Mouse (Mus musculus) lung, embryonic 15.5 days (tissue): ENCODE data around the gene Olfr96. TPM values are rescaled to one million over a fixed set of nuclear protein-coding genes. Genes with fewer than 3 reads are reported as not detected.

Source experiments
- polyA plus RNA-seq: library from polyadenylated mRNA; unstranded; fragments of >200 nt; fragmentation: Nextera tagmentation; extraction: Ambion mirVana; gene quantifications from 2 replicates; pipeline ENCODE4 v1.2.1, GENCODE M21; 2015

Gene Olfr96
- polyA plus RNA-seq, 1 experiment from 2014 or later = not detected

Other genes starting within 250 kb of the Olfr96 start
- not detected in 2 replicates for gene 2410137M14Rik, start 238.9 kb upstream of the Olfr96 start, polyA plus RNA-seq
- gene H2-M5, start 230.6 kb upstream of the Olfr96 start, polyA plus RNA-seq = 0.40 and 0.48 TPM in 2 replicates
- gene Zfp57, start 219.0 kb upstream of the Olfr96 start, polyA plus RNA-seq = 77.9 and 79.8 TPM in 2 replicates
- gene Mog, start 196.7 kb upstream of the Olfr96 start, polyA plus RNA-seq = 0.14 TPM in 1 of 2 replicates, not detected in the other
- 9.4 and 9.7 TPM in 2 replicates for gene Gabbr1, start 174.2 kb upstream of the Olfr96 start, polyA plus RNA-seq
- gene Olfr90, start 131.6 kb upstream of the Olfr96 start, polyA plus RNA-seq = not detected in 2 replicates
- not detected in 2 replicates for gene Olfr91, start 121.9 kb upstream of the Olfr96 start, polyA plus RNA-seq
- not detected in 2 replicates for gene Olfr92, start 100.1 kb upstream of the Olfr96 start, polyA plus RNA-seq
- not detected in 2 replicates for gene Olfr93, start 58.7 kb upstream of the Olfr96 start, polyA plus RNA-seq
- 0.86 TPM in 1 of 2 replicates, not detected in the other for gene Ubd, start 26.3 kb upstream of the Olfr96 start, polyA plus RNA-seq
- not detected in 2 replicates for gene Olfr94, start 19.2 kb upstream of the Olfr96 start, polyA plus RNA-seq
- gene Olfr95, start 7.0 kb upstream of the Olfr96 start, polyA plus RNA-seq = not detected in 2 replicates
- not detected in 2 replicates for gene Olfr97, start 17.2 kb downstream of the Olfr96 start, polyA plus RNA-seq
- not detected in 2 replicates for gene Olfr98, start 43.6 kb downstream of the Olfr96 start, polyA plus RNA-seq
- gene H2-M3, start 50.1 kb downstream of the Olfr96 start, polyA plus RNA-seq = 2.2 and 3.0 TPM in 2 replicates
- gene Olfr99, start 63.3 kb downstream of the Olfr96 start, polyA plus RNA-seq = not detected in 2 replicates
- gene Olfr101, start 84.2 kb downstream of the Olfr96 start, polyA plus RNA-seq = not detected in 2 replicates
- not detected in 2 replicates for gene Olfr102, start 96.9 kb downstream of the Olfr96 start, polyA plus RNA-seq
- not detected in 2 replicates for gene Olfr103, start 119.6 kb downstream of the Olfr96 start, polyA plus RNA-seq
- not detected in 2 replicates for gene Olfr104-ps, start 139.4 kb downstream of the Olfr96 start, polyA plus RNA-seq
- not detected in 2 replicates for gene Olfr105-ps, start 158.9 kb downstream of the Olfr96 start, polyA plus RNA-seq
- not detected in 2 replicates for gene Olfr106-ps, start 170.2 kb downstream of the Olfr96 start, polyA plus RNA-seq
- not detected in 2 replicates for gene Olfr107, start 179.1 kb downstream of the Olfr96 start, polyA plus RNA-seq
- not detected in 2 replicates for gene Olfr108, start 225.3 kb downstream of the Olfr96 start, polyA plus RNA-seq
- not detected in 2 replicates for gene Olfr109, start 238.8 kb downstream of the Olfr96 start, polyA plus RNA-seq